Mouse (Mus musculus) lung, adult 2 months (tissue): ENCODE data around the gene Fastkd3.

ENCODE experiments used
- CTCF ChIP-seq: fragments of 200-500 bp; IDR thresholded peaks from 2 replicates; pipeline ENCODE4 v1.5.1; 2011; ENCODE audit warnings: mild to moderate bottlenecking, low read length, control low read depth; ENCODE audit not compliant: insufficient read depth
- POLR2A ChIP-seq: fragments of 200-500 bp; IDR thresholded peaks from 2 replicates; pipeline ENCODE4 v1.6.1; 2011; ENCODE audit warnings: low read depth, mild to moderate bottlenecking, control low read depth, low read length, borderline replicate concordance; ENCODE audit errors: extremely low read depth

DNA sequence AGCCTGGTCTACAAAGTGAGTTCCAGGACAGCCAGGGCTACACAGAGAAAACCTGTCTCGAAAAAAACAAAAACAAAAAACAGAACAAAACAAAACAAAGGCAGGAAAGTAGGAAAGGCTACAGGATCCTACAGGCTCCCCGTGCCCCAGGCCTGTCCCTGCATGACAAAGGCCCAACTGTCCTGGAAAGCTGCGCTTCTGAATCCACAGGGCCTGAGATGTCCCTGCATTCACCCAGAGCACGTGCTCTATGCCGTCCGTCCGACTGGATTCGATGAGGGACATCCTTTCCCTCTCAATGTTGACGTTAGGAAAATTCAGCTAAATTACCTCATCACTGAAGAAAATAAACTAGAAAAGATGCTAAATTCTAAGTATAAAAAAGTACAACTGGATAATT, 13.9 kb upstream of the Fastkd3 start:
- TF ChIP-seq CTCF (no peak), POLR2A (no peak)
